Mouse (Mus musculus) neural tube, embryonic 14.5 days (tissue): ENCODE results near the gene Hjurp. TPM values are rescaled to one million over a fixed set of nuclear protein-coding genes. Genes with fewer than 3 reads are reported as not detected.

Experiments
- ATAC-seq: fragments of 200-750 bp; cut with Nextera tagmentation; 2 replicates; pipeline ENCODE4 v1.8.0; 2017; ENCODE audit warnings: low read depth, mild to moderate bottlenecking, moderate TSS enrichment, moderate library complexity
- H3K27ac ChIP-seq: fragments of 300-500 bp; sonication (generic); 2 replicates; pipeline ENCODE4 v1.5.1; 2014; ENCODE audit warnings: low read depth, mild to moderate bottlenecking, control low read depth, low read length, moderate library complexity, mixed read lengths
- H3K27me3 ChIP-seq: fragments of 300-500 bp; sonication (generic); 2 replicates; pipeline ENCODE4 v1.6.1; 2014; ENCODE audit warnings: low read length; ENCODE audit not compliant: control insufficient read depth, insufficient read depth
- H3K36me3 ChIP-seq: fragments of 300-500 bp; sonication (generic); 2 replicates; pipeline ENCODE4 v1.6.1; 2014; ENCODE audit warnings: low read length, mixed read lengths; ENCODE audit not compliant: control insufficient read depth, insufficient read depth
- H3K4me1 ChIP-seq: fragments of 300-500 bp; sonication (generic); 2 replicates; pipeline ENCODE4 v1.6.1; 2014; ENCODE audit warnings: low read length; ENCODE audit not compliant: control insufficient read depth, insufficient read depth
- H3K4me2 ChIP-seq: fragments of 300-500 bp; sonication (generic); 2 replicates; pipeline ENCODE4 v1.6.1; 2014; ENCODE audit warnings: mild to moderate bottlenecking, low read depth, low read length, control low read depth
- H3K4me3 ChIP-seq: fragments of 300-500 bp; sonication (generic); 2 replicates; pipeline ENCODE4 v1.5.1; 2014; ENCODE audit warnings: low read depth, low read length, control low read depth, mixed read lengths
- H3K9ac ChIP-seq: fragments of 300-500 bp; sonication (generic); replicated peaks from 2 replicates; pipeline ENCODE4 v1.6.1; 2014; ENCODE audit warnings: low read depth, mild to moderate bottlenecking, control low read depth, low read length, mixed read lengths
- H3K9me3 ChIP-seq: fragments of 300-500 bp; sonication (generic); 2 replicates; pipeline ENCODE4 v1.6.1; 2016; ENCODE audit warnings: low read length; ENCODE audit not compliant: control insufficient read depth
- WGBS: fragments of 180-500 bp; shearing (Covaris S2); extraction: QIAGEN DNeasy Blood & Tissue Kit; methylation state at CpG from one replicate; pipeline ENCODE4 v1.1.7; 2014; 5-methylcytosine and 5-hydroxymethylcytosine counted together
- polyA plus RNA-seq: library from polyadenylated mRNA; unstranded; fragments of >200 nt; fragmentation: Nextera tagmentation; extraction: Ambion mirVana; gene quantifications from 2 replicates; pipeline ENCODE4 v1.2.1, GENCODE M21; 2014

Gene Hjurp
- polyA plus RNA-seq, 1 experiment from 2014 or later: 55.8 TPM

- Histone ChIP-seq H3K9me3 (peaks cover 93% of the 10 kb centered on the region), H3K4me1 (no peaks in the 10 kb centered on the region), H3K4me2 (no peak overlapping the region), H3K36me3 (no peaks in the 10 kb centered on the region), H3K27me3 (no peaks in the 10 kb centered on the region), H3K9ac (no peak overlapping the region), H3K27ac (no peak overlapping the region), H3K4me3 (no peak overlapping the region)
- 67% methylated on average over 5 of the region's 5 CpGs for WGBS
- no peak for ATAC-seq
Measured at GRCm38 (mm10) chr1:88243861-88244260, 33.6 kb downstream of the Hjurp start.

DNA sequence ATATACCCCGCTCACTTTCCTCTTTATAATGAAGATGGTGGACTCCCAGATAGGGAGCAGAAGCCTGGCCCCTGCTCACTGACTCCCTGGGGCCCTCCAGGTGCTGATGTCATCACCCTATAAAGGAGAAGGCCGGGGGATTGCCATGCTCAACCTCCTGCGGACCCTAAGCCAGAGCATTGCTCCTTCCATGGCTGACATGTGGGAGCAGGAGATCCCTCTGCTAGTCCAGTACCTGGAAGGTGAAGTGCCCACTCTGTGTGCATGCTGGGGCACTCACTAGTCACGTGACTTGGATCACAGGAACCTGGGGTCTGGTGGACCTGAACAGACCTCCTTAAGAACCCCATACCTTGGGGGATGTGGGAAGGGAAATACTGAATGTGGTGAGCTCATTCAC lies 36.9 kb downstream of the Hjurp start:
- Histone ChIP-seq H3K4me2 (no peak overlapping the region), H3K27me3 (no peaks in the 10 kb centered on the region), H3K36me3 (no peaks in the 10 kb centered on the region), H3K9me3 (peaks cover 85% of the 10 kb centered on the region), H3K9ac (no peak overlapping the region), H3K4me3 (no peak overlapping the region), H3K27ac (no peak overlapping the region), H3K4me1 (no peaks in the 10 kb centered on the region)
- WGBS: 78% methylated on average over 4 of the region's 4 CpGs
- ATAC-seq: no peak; the same call in 1 of the 2 replicates

- Histone ChIP-seq H3K36me3 (no peaks in the 10 kb centered on the region), H3K4me3 (no peak overlapping the region), H3K4me2 (no peak overlapping the region), H3K4me1 (no peaks in the 10 kb centered on the region), H3K27ac (no peak overlapping the region), H3K9ac (no peak overlapping the region), H3K9me3 (peaks cover 85% of the 10 kb centered on the region), H3K27me3 (no peaks in the 10 kb centered on the region)
- ATAC-seq: no peak
- 73% methylated on average over 5 of the region's 5 CpGs for WGBS
Measured at GRCm38 (mm10) chr1:88240072-88240471, 37.4 kb downstream of the Hjurp start.

DNA sequence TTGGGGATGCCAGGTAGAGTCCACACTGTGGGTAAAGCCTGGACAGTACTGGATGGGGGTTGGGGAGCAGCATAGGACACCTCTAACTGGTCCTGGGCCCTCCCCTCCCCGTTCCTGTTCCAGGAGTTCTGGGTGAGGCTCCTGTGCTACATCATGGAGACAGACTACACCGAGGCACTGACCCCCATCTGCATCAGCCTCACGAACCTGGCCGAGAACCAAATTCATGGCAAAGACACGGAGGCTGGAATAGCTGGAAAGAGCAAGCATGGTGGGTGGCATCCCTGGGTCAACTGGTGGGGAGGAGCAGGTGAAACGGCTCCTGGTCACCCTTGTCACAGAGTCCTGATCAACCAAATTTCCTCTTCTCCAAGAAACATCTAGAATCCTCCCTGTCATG lies 38.7 kb downstream of the Hjurp start:
- H3K27ac ChIP-seq: no peak overlapping the region
- H3K9ac ChIP-seq: no peak overlapping the region
- ATAC-seq: no peak
- H3K36me3 ChIP-seq: no peaks in the 10 kb centered on the region
- peaks cover 86% of the 10 kb centered on the region for H3K9me3 ChIP-seq
- no peaks in the 10 kb centered on the region for H3K27me3 ChIP-seq
- no peaks in the 10 kb centered on the region for H3K4me1 ChIP-seq
- H3K4me2 ChIP-seq: no peak overlapping the region
- whole genome bisulfite sequencing: 76% methylated on average over 6 of the region's 6 CpGs
- H3K4me3 ChIP-seq: no peak overlapping the region

- peaks cover 88% of the 10 kb centered on the region for H3K9me3 ChIP-seq
- no peak for ATAC-seq
- 85% methylated on average over 5 of the region's 5 CpGs for WGBS
- H3K4me1 ChIP-seq: no peaks in the 10 kb centered on the region
- H3K27ac ChIP-seq: no peak overlapping the region
- H3K27me3 ChIP-seq: no peaks in the 10 kb centered on the region
- H3K9ac ChIP-seq: no peak overlapping the region
- no peak overlapping the region for H3K4me2 ChIP-seq
- H3K36me3 ChIP-seq: no peaks in the 10 kb centered on the region
- no peak overlapping the region for H3K4me3 ChIP-seq
Measured at GRCm38 (mm10) chr1:88237311-88237710, 40.1 kb downstream of the Hjurp start.

DNA sequence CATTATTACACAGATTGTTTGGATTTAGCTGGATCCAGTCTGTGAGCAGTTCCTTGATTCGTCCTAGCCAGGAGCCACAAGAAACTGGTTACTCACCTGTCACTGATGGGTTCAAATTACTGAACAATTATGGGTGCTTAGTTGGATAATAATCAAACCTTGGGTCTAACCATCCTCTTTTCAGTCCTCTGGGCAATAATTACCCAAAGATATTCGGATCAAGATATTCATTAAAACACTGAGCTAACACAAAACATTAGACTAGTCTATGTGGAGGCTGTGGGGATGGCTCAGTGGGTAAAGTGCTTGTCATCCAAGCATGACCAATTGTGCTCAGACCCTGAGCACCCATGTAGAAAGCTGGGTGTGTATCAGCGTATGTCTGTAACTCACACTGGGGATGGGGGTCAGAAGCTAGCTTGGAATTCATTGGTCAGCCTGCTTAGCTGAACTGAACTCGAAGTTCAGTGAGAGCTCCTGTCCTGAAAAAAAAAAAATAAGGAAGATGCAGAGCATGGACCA lies 41.5 kb downstream of the Hjurp start:
- Histone ChIP-seq H3K9ac (no peak overlapping the region), H3K27me3 (no peaks in the 10 kb centered on the region), H3K36me3 (no peaks in the 10 kb centered on the region), H3K4me1 (no peaks in the 10 kb centered on the region), H3K4me3 (no peak overlapping the region), H3K4me2 (no peak overlapping the region), H3K27ac (no peak overlapping the region), H3K9me3 (peaks cover 91% of the 10 kb centered on the region)
- ATAC-seq: no peak
- WGBS: 69% methylated on average over 4 of the region's 4 CpGs

DNA sequence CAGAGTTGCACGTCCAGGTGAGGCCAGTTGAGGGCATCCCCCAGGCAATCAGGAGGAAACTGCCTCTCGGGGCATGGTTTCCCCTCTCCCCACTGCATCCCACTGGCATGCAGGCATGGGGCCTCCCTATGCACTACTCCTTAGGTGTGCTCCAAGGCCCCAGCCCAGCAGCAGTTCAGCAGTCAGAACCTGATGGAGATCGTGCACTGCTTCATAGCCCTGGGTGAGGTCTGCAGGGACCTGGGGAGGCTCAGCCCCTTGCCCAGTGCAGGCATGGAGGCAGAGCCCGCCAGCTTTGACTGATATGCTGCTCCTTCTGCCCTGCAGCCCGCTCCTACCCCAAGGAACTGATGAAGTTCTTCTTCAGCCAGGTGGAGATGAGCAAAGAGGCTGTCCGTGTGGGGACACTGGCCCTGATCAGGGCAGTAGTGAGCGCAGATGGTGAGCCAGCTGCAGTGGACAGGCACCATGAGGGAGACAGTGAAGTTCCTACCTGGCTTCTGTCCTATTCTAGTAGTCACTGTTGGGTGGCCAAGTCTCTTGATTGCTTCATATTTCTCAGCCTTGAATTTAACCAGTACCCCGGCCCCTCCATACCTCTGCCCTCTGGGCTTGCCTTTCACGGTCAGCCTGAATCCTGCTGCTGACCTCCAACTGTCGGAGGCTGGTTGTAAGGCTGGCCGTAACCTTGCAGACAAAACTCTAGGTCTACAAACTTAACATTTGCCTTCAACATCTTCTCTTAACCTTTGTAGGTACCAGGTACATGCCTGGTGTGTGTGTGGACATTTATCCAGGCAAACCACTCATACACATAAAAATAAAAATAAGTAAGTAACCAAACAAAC lies 42.2 kb downstream of the Hjurp start:
- H3K4me3 ChIP-seq: no peak overlapping the region

DNA sequence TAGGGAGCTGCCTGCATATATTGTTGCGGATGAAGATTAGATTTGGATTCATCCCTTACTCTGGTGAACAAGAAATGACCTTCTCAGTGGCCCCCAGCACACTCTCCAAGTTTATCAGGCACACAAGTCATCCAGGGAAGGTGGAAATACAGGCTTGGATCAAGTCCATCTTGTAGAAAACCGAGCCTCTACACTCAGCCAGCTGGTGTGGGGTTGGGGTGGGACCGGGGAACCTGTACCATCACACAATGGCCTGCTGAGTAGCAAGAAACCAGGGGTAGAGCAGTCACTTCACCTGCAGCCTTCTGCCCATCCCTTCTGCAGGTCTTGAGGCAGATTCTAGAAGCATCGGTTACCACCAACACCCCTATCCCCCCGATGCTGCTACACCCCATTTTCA lies 42.8 kb downstream of the Hjurp start:
- Histone ChIP-seq H3K9ac (no peak overlapping the region), H3K4me3 (no peak overlapping the region), H3K4me1 (no peaks in the 10 kb centered on the region), H3K27ac (no peak overlapping the region), H3K4me2 (no peak overlapping the region), H3K9me3 (peaks cover 90% of the 10 kb centered on the region), H3K27me3 (no peaks in the 10 kb centered on the region), H3K36me3 (no peaks in the 10 kb centered on the region)
- ATAC-seq: no peak
- 45% methylated on average over 5 of the region's 5 CpGs for WGBS

More for the DNA sequence above, 42.2 kb downstream of the Hjurp start:
- Histone ChIP-seq H3K9me3 (peaks cover 90% of the 10 kb centered on the region), H3K27me3 (no peaks in the 10 kb centered on the region), H3K4me2 (no peak overlapping the region), H3K9ac (no peak overlapping the region), H3K4me1 (no peaks in the 10 kb centered on the region), H3K27ac (no peak overlapping the region), H3K36me3 (no peaks in the 10 kb centered on the region)
- 67% methylated on average over 11 of the region's 11 CpGs for WGBS
- no peak for ATAC-seq

GRCm38 (mm10) chr1:88234248-88234610 lies 43.2 kb downstream of the Hjurp start:
- no peak overlapping the region for H3K9ac ChIP-seq
- no peaks in the 10 kb centered on the region for H3K36me3 ChIP-seq
- 66% methylated on average over 4 of the region's 4 CpGs for WGBS
- peaks cover 90% of the 10 kb centered on the region for H3K9me3 ChIP-seq
- H3K27me3 ChIP-seq: no peaks in the 10 kb centered on the region
- no peak overlapping the region for H3K27ac ChIP-seq
- no peak overlapping the region for H3K4me3 ChIP-seq
- H3K4me1 ChIP-seq: no peaks in the 10 kb centered on the region
- ATAC-seq: no peak
- H3K4me2 ChIP-seq: no peak overlapping the region
